Mouse (Mus musculus): Measurements from ENCODE around the gene Atp6v1e2. TPM values are rescaled to one million over a fixed set of nuclear protein-coding genes. Genes with fewer than 3 reads are reported as not detected.

Gene Atp6v1e2
- polyA plus RNA-seq, 1 experiment = not detected

DNA sequence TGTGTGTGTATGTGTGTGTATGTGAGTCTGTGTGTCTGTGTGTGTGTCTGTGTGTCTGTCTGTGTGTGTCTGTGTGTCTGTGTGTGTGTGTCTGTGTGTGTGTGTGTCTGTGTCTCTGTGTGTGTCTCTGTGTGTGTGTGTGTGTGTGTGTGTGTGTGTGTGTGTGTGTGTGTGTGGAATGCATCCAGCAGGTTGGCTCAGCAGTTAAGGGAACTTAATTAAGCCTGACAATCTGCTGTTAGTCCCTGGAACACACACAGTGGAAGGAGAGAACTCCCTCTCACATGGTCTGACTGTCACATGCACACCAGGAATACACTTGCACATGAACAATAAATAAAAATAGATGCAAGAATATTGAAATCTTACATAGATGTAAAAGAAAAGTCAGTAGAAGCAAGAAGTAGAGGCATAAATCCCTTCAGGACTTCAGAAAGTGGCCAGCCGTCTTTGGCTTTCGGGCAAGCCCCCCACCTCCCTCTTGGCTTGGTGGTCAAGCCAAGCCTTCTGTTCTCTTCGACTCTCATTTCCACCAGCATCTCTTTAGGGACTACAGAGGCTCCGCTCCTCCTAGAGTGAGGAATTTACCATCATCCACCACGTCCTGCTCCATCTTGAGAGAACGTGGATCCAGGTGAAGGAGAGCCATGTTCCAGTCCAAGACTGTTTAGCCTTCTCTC lies 50.1 kb downstream of the Atp6v1e2 start:
- no peak for TF ChIP-seq POLR2A (IDR thresholded peaks at IDR 0.05; ENCODE audit: low read depth, low read length)
- TF ChIP-seq CTCF (IDR thresholded peaks at IDR 0.05; ENCODE audit: borderline replicate concordance, insufficient read depth, low read length) = no peak
- H3K27ac ChIP-seq (ENCODE audit: insufficient read depth, low read length) = no peak overlapping the region
- no peaks in the 10 kb centered on the region for H3K4me1 ChIP-seq (ENCODE audit: control insufficient read depth, insufficient read depth, low read length)
- H3K4me3 ChIP-seq (ENCODE audit: insufficient read depth, low read length) = no peak overlapping the region

DNA sequence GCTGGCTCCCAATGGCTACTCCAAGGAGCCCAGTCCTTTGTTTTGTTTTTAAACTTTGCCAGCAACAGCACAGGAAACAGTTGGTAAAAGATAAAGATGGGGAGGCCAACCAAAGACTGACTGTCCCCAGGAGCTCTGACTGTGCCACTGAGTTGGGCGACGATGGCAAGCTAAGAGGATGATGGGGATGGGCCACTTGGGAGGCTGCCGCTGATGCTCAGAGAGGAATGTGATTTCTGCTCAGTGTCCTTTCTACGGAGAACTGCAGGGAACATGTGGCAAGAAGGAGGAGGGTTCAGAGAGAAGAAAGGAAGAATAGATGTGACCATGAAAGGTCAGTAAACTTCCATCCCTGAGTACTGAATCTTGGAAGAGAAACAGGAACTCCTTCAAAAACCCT lies 52.5 kb downstream of the Atp6v1e2 start:
- Histone ChIP-seq H3K4me3 (ENCODE audit: insufficient read depth, low read length) (no peak overlapping the region), H3K27ac (ENCODE audit: insufficient read depth, low read length) (no peak overlapping the region), H3K4me1 (ENCODE audit: control insufficient read depth, insufficient read depth, low read length) (no peaks in the 10 kb centered on the region)
- TF ChIP-seq CTCF (IDR thresholded peaks at IDR 0.05; ENCODE audit: borderline replicate concordance, insufficient read depth, low read length) (no peak), POLR2A (IDR thresholded peaks at IDR 0.05; ENCODE audit: low read depth, low read length) (no peak)

Other genes starting within 250 kb of the Atp6v1e2 start
- 3.0 and 3.3 TPM in 2 replicates for gene Epas1, start 194.2 kb downstream of the Atp6v1e2 start, polyA plus RNA-seq (2011; ENCODE audit: insufficient read length, low read depth, missing spikeins)
- not detected in 2 replicates for gene Tmem247, start 30.5 kb downstream of the Atp6v1e2 start, polyA plus RNA-seq (2011; ENCODE audit: insufficient read length, low read depth, missing spikeins)
- 177 and 187 TPM in 2 replicates for gene Rhoq, start 15.2 kb upstream of the Atp6v1e2 start, polyA plus RNA-seq (2011; ENCODE audit: insufficient read length, low read depth, missing spikeins)
- gene Pigf, start 77.5 kb upstream of the Atp6v1e2 start, polyA plus RNA-seq (2011; ENCODE audit: insufficient read length, low read depth, missing spikeins) = 17.9 and 19.5 TPM in 2 replicates
- 49.1 and 53.6 TPM in 2 replicates for gene Cript, start 77.7 kb upstream of the Atp6v1e2 start, polyA plus RNA-seq (2011; ENCODE audit: insufficient read length, low read depth, missing spikeins)
- gene Socs5, start 159.8 kb upstream of the Atp6v1e2 start, polyA plus RNA-seq (2011; ENCODE audit: insufficient read length, low read depth, missing spikeins) = 60.0 and 74.9 TPM in 2 replicates

Measured in embryonic fibroblast, embryonic 13.5 days (primary cell).